Mouse (Mus musculus) kidney, postnatal 14 days (tissue): ENCODE measurements around the gene Prdm5.

Experiments used
- DNase-seq: peaks from one replicate; pipeline ENCODE4 v3.0.0; 2022; ENCODE audit warnings: mixed read lengths

Gene Prdm5

DNA sequence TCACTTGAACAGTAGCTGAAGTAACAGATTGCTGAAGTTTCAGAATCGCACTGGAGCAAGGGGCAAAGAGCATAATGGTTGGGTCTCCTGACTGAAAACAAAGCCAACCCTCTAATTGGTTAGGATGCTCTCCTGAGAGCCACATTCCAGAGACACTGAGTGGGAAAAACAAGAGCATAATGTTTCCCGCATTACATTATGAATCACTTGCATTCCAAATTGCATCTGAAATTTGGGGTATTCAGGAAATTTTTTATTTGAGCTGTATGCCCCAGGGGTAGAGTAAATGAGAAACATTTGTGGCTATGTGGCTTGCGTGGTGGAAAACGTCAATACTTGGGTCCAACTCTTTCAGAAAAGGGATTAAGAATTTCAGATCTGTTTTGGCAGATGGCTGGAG lies 55.2 kb downstream of the Prdm5 start:
- DNase-seq = no peak

DNA sequence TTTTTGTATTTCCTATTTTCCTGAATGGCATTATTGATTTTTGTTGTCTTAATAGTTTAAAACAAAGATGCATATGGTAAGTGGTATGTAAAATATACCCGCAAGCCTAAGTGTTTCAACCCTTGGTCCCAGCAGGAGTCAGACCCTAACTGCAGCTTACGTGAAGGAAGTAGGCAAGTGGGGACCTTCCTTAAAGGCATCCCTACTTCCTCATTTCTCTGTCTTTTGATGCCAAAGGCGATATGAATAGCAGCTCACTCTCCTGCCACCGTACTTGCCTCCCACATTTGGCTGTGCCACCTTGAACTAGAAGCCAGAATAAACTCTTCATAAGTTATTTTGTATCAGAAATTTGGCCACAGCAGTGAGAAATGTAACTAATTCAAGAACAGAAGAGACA lies 63.8 kb downstream of the Prdm5 start:
- no peak for DNase-seq

DNA sequence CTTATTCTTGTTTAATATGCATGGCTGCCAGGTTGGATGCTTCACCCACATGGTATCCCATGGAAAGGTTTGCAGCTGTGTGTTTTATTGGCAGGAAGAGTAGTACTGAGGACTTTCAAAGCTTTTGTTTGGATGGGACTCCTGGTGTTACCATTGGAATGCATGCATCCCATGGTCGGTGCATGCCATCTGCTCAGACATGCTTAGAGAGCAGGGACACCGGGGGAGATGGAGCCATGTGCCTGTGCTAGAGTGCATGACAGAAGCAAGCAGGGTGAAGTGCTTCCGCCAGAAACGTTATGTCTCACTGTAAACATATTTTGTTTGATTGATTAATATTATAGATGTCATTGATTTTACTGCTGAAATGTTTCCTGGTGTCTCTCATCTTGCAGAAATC lies 70.3 kb downstream of the Prdm5 start:
- DNase-seq = no peak

DNA sequence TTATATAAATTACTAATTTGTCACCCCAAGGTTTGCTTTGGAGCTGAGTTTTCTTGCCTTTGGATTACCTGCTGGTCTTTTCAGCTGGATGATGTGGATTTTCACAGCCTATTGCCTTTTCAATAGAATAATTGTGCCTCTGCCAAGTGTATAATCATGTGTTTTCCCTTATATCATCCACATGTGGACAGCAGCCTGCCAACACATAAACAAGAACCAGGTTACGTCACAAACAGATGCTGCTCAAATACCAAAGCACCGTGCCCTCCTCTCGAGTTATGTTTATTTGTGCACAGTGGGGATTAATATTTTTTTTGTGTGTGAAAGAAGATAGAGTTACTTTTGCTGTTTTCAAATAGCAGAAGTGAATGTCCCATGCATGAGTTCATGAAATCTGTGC lies 70.9 kb downstream of the Prdm5 start:
- DNase-seq = no peak

DNA sequence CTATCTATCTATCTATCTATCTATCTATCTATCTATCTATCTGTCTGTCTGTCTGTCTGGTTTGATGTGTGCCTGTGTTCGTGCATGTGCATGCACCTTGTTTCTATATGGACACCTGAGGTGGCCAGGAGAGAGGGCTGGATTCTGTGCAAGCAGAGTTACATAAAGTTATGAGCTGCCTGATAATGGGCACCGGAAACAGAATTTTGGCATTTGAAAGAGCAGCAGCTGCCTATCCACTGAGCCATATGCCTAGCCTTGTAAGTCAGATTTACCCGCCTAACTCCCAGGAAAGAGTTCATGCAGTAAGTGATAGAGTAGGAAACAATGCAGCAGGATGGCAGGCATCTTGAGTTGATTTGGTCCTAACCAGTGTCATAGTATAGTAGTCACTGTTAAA lies 71.4 kb downstream of the Prdm5 start:
- no peak for DNase-seq

DNA sequence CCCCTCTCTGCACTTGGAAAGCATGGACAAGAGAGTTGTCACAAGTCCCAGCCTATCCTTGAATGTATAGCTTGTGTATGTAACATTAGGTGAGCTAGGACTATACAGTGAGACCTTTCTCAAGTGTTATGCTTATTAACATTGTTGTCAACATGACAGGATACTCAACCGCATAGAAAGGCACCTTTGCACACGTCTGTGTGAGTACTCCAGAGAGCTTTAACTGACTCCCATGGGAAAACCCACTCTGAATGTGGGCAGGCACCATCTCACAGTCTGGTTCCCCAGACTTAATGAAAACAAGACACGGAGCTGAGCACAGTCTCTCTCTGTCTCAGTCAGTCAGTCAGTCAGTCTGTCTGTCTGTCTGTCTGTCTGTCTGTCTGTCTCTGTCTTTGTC lies 75.2 kb downstream of the Prdm5 start:
- no peak for DNase-seq

DNA sequence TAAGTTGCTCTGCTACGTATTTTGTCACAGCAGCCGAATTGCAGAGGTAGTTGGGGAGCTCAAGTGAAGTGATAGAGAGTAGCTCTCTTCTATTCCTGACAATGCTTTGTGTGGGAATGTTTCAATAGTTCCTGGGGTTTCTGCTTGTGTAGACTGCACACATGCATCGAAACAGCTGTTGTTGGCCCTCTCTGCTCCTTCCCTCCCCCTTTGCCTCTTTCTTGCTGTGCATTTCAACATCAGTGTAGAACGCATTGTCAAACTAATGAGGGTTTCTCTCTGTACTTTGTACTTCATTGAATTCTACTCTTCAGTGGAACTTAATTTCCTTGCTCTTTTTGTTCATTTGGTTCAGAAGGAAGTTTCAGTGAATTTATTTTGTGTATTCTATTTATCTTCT lies 75.8 kb downstream of the Prdm5 start:
- DNase-seq = no peak

DNA sequence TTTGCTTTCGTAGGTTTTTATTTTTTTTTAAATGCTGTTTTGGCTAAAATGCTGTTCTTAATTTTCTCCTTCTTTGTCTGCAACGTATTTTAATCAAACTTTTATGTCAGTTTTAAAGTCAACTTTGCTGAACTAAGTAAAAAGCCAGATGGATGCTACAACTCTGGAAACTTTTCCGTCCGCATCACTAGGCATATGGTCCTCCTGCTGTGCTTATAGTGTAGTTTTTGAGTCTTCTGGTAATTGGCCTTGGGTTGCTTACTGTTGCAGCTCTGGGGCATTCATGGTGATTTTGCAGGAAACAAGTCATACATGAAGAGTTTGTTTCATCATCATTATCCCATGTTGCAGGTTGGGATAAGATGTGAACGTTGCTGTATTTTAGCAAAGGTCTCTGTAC lies 81.8 kb downstream of the Prdm5 start:
- DNase-seq = no peak

DNA sequence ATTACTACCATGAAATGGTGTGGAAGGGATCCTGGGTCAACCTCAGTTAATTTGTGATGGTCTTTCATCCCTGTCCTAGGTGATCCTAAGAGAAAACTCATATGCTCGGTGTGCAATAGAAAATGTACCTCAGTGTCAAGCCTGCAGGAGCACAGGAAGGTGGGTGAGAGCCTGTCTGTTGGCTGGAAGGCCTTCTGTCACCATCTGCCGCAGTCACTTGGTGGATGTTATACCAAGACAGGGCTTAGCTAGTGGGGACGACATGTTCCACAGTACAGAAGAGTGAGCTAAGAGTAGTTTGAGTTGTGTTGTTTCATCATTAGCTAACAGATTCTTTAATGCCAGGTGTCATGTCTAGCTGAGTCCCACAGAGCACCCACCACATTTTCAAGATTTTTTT lies 84.0 kb downstream of the Prdm5 start:
- no peak for DNase-seq

DNA sequence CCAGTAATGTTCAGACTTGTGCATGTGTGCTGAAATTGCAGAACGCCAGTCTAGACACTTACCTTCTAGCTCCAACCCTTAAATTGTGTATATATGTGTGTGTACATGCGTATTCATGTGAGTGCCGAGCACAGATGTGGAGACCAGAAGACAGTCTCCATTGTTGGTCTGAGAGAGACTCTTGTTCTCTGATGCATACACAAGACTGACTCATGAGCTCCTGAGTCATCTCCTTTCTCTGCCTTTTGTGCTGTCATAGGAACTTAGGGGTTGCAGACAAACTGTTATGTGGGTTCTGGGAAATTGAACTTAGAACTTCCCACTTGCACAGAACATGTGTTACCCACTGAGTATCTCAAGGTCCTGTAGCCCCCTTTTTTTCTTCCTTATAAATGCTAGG lies 85.4 kb downstream of the Prdm5 start:
- DNase-seq = no peak

DNA sequence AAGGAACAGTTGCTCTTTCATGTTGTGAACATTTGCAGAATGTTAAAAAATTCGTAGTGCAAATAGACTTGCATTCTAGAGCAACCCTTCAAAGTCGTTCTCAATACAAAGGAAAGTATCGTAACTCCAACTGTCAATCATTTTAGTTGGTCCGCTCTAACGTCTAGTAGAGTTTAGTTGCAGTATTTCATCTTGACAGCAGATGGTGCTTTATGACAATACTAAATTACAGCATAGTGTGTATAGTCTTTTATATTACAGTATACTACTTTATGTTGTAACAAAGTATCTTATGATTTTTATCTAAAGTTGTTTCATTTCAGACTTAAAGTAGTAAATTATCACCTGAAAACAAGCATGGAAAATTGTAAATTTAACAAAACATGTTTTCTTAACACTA lies 86.1 kb downstream of the Prdm5 start:
- no peak for DNase-seq

DNA sequence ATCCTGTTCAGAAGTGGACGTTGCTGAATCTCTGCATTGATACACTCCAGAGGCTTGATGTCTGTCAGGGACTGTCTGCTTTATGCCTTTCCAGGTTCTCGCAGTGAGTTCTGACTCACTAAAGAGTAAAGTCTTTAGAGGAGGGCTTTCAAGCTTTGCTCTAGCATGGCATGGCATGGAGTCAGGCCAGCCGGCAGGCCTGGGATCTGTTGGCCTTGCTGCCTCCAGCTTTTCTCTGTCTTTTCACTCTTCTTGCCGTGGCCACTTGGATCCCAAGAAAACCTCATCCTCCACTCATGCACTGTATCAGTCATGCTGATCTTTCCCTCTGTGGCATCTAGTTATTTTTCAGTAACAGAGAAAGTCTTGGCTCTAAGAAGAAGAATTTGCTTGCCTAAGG lies 87.1 kb downstream of the Prdm5 start:
- no peak for DNase-seq

DNA sequence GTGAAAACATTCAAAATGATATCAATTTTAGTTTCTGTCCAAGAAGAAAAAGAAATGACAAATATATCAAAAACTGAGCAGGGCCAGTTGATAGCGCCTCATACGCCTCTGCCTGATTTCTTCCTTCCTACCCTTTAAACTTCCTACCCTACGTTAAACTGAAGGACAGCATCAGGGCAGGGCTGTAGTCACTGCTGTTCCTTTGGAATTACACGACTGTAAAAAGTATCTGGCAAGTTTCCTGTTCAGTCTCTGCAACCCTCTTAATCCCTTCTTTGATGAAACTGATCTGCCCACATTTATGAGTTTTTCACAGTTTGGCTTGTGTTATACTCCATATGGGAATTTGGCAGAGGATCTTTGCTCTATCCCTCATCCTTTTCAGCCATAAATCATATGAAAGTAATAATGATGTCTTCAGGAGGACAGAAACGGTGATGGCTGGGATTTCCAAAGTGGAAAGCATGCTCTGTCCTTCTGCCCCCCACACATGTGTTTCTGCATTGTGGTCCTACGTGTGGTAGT lies 93.0 kb downstream of the Prdm5 start:
- DNase-seq = no peak

DNA sequence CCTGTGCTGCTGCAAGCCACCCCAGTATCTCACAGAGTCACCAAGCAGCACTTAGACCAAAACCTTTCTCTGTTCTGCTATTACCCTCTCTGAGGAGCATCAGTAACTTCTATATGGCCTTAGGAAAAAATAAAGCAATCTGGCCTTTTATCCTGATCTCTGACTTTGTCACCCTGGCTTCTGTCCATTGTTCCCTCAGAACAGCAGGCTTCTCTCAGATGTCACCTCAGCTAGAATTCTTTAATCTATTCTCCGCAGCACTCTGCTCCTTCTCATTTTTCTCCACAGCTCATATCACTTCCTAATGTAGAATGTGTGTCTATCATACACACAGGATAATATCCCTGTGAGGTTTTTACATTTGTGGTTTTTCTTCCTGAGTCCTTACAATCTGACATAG lies 99.5 kb downstream of the Prdm5 start:
- no peak for DNase-seq

DNA sequence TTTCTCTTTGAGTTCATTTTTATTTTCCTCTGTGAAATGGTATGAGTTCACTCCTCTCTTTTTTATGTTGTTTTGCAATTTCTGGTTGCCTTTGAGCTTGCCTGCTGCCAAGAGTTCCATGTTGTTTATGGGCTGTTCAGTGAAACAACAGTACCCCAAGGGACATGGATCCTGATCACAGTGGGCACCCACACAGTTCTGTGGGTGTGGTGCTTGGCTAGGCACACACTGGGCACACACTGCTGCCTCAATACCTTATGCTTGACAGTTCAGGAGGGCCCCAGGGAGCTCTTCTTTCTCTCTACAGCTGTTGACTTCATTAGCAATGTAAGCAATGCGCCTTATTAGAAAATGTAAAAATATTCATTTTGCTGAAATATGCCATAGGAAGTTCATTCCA lies 110.0 kb downstream of the Prdm5 start:
- DNase-seq = no peak

DNA sequence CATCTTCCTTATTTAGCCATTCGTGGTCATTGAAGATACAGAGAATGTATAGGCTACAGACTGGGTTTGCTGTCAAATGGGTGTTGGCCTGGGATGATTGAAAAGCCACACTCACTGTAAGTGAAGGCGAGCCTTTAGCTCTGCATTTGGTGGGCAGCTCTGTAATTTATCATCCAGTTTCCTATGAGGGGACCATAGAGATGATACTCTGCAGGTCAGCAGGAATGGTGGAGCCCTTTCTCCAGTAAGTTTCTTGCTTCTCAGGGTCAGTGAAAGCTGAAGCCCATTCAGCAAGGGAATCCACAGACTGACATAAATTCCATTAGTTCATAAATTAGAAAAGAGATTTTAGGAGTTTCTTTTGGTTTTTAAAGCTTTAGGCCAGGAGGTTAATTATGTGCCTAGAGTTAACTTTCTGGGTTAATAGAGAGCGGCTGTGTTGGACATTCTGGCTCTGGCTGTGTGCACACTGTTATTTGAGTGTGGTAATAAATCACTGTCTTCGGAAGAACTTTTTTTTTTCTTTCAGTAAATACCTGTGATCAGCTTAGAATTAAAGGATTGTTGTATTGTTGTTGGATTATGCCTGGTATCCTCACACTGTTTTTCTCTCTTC lies 113.4 kb downstream of the Prdm5 start:
- peak; percentile 8 for DNase-seq

DNA sequence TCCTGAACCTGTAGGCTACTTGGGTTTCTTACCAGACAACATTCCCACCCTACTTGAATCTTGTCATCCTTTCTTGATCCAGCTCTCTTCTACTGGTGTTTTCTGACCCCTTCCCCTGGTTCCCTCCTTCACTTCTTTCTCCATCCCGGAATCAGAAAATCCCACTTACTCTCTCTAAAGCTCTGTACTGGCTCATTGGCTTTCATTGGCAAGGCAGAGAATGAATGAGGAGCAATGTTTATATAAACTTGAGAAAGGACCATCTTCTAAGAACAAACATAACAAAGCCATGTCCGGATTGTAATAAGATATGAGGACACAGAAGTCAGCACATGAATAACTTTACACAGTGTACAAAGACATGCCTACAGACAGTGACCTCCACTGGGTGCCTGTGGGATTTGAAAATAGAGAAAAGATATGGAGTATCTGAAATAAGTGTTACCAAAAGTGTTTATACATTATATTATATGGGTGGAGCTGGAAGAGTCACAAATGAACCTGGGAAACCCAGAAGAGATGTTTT lies 127.9 kb downstream of the Prdm5 start:
- DNase-seq = no peak

DNA sequence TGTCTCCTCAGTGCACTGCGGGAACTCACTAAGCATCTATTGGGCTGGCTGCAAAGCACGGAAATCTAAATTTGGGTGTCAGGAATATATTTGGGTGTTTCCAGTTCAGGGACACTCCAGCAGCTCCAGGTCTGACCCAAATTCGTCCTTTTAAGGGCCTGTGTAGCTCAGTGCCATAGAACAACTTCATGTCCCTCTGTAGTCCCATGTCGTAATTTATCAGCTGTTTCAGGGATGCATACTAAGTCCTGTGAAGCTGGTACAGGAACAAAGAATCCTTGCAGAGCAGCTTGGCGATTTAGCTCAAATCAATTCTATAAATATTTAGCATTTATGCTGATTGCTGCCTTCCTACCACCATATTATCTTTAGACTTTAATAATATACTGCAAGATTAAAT lies 136.6 kb downstream of the Prdm5 start:
- DNase-seq = no peak

DNA sequence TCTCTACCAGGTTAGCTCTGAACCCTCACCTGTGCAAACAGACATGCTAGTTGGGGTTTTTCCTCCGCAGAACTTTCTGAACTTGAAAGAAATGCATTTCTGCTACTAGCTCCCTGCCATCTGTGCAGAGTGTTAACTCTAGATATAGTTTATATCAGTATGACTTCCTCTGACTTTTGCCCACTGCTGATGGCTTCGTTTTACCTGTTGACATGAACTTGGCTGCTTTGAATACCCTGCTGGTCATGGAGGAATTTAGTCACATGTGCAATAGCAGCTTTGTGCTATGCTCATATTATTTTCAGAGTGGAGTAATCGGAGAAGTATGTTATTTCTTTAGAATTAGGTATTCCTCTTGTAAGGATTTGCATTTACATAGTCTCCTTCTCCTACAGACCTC lies 142.9 kb downstream of the Prdm5 start:
- no peak for DNase-seq

DNA sequence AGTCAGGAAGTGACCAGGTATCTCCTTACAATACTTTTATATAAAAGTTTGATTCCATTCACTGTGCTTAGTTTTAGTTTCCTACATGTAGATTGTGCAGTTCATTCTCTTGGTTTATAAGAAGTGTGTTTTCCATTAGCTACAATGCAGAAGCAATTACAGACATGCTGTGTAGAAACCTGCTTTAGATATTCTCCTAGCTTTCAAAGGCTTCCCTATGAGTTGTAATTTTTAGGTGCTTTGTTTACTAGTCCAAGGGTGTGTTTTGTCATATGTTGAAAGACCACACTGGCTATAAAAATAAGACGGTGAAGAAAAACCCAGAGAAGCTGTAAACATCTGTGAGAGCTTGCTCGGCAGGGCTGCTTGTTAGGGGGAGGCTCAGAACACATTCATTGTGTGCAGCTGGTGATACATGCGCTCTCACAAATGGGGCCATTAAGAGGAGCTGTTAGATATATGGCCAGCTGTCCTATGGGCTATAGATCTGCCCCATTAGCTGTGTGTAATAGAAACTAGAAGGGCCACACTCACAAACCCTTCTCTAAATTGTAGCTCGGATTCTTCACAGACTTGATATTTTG lies 144.8 kb downstream of the Prdm5 start:
- DNase-seq = no peak

DNA sequence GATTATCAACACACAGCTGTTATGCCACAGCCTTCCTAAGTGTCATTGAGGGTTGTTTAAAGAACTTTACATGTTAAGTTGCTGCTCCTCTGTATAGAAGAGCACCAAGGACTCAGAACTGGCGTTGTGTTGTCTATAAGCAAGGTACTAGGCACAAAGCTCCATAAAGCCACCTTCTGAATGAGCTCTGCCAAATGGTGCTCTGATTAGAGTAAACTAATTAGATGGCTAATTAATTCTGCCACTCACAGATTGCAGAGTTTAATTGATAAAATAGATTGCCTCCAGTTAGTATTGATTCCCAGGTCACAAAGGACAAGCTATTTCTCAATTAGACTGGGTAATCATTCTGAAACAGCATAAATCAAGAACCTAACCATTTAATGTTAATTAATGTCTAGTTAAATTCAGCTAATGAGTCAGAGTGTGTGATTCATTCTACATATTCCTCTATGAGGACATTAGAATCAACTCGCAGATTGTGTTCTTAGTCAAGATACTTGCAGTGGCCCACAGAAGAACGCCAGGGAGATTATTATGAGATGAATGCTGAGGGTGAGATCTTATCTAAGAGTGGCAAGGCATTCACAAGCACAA lies 147.0 kb downstream of the Prdm5 start:
- no peak for DNase-seq

DNA sequence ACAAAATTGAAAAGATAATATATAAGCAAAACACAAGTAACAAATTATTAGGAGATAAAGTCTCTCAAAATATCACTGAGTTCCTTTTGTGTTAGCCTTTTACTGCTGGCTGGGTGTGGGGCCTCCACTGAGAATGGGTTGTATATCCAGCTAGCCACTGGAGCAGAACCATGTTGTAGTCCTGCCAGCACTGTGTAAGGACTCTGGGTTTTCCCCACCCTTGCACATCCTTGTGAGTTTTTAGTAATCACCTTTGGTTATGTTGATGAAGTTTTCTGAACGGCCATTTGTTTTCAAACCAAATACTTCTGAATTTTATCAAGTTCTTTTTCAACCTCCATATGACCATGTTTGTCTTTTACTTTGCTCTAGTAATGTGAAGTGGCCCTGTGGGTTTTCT lies 151.7 kb downstream of the Prdm5 start:
- DNase-seq = peak; percentile 14

DNA sequence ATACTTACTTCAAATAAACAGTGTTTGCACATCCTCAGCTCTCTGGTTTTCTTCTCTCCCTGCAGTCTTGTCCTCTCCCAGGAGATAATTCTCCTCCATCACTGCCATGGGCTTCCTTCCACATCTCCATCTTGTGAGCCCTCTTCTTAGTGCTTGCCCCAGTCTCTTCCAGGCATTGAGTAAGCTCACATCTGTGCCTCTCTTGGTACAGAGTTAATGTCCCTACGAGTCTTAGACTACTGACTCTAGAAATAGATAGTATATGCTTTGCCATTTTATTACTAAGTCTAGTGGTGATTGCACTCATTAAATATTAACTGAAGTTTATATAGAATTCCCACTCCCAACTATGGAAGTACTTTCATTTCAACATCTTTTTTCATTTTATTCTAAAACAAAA lies 154.0 kb downstream of the Prdm5 start:
- DNase-seq = no peak

DNA sequence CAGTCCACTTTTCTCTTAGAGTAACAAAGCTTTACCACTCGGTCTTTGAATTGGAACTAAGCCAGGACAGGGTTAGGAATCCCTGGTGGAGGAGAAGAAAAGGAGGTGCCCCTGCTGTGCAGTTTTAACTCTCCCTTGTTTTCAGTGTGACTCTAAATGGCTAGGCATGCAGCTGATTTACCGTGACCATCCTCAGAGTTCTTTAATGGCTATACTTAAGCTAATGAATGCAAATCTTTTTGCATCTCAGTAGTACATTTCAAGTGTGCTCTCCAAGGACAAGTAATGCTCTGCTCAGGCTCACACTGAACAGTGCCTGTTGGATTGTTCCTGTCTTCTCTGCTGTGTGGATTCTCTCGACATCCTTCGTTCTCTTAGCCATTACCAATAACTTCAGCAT lies 154.4 kb downstream of the Prdm5 start:
- DNase-seq = no peak
